Mouse (Mus musculus): Measurements from ENCODE around the gene Ccnb1ip1. TPM values are rescaled to one million over a fixed set of nuclear protein-coding genes. Genes with fewer than 3 reads are reported as not detected.
"Not testable (repeated sequence)": the region's sequence is repeated elsewhere in the genome, so short reads cannot be mapped to it uniquely, and the experiment has no call there.

Gene Ccnb1ip1
- polyA plus RNA-seq, 1 experiment from 2014 or later: not detected

GRCm38 (mm10) chr14:50813060-50813459 is 5.5 kb upstream of the Ccnb1ip1 start:
- no peak for ATAC-seq (ENCODE audit: insufficient read depth, low FRiP score, low TSS enrichment)
- Histone ChIP-seq H3K27ac (ENCODE audit: low read depth, low read length) (no peak overlapping the region), H3K9ac (ENCODE audit: low read length) (no peak overlapping the region), H3K9me3 (ENCODE audit: control insufficient read depth, low read length) (no peaks in the 10 kb centered on the region), H3K4me3 (ENCODE audit: low read depth, low read length) (no peak overlapping the region), H3K4me2 (ENCODE audit: low read depth) (no peak overlapping the region), H3K36me3 (ENCODE audit: control insufficient read depth, insufficient read depth, low read length) (peaks cover 6% of the 10 kb centered on the region), H3K27me3 (ENCODE audit: control insufficient read depth, insufficient read depth, low read length) (no peaks in the 10 kb centered on the region), H3K4me1 (ENCODE audit: control insufficient read depth, insufficient read depth, low read length) (no peaks in the 10 kb centered on the region)
- 91% methylated on average over 2 of the region's 2 CpGs for WGBS
- DNase-seq (ENCODE audit: low spot score): no peak

- ATAC-seq (ENCODE audit: insufficient read depth, low FRiP score, low TSS enrichment); H3K4me1 ChIP-seq (ENCODE audit: control insufficient read depth, insufficient read depth, low read length); H3K27me3 ChIP-seq (ENCODE audit: control insufficient read depth, insufficient read depth, low read length); H3K36me3 ChIP-seq (ENCODE audit: control insufficient read depth, insufficient read depth, low read length); H3K4me2 ChIP-seq (ENCODE audit: low read depth); H3K4me3 ChIP-seq (ENCODE audit: low read depth, low read length); H3K9me3 ChIP-seq (ENCODE audit: control insufficient read depth, low read length); H3K9ac ChIP-seq (ENCODE audit: low read length); H3K27ac ChIP-seq (ENCODE audit: low read depth, low read length); DNase-seq (ENCODE audit: low spot score): not testable (repeated sequence)
- WGBS: 88% methylated on average over 5 of the region's 5 CpGs
These were observed 1.1 kb downstream of the Ccnb1ip1 start for GRCm38 (mm10) chr14:50806469-50806868.

- WGBS: 73% methylated on average over 13 of the region's 13 CpGs
- no peaks in the 10 kb centered on the region for H3K4me1 ChIP-seq (ENCODE audit: control insufficient read depth, insufficient read depth, low read length)
These were observed 2.8 kb downstream of the Ccnb1ip1 start for GRCm38 (mm10) chr14:50804683-50805082.

GRCm38 (mm10) chr14:50802843-50803562 is 4.5 kb downstream of the Ccnb1ip1 start:
- H3K4me2 ChIP-seq (ENCODE audit: low read depth): no peak overlapping the region
- H3K27ac ChIP-seq (ENCODE audit: low read depth, low read length): no peak overlapping the region
- 68% methylated on average over 4 of the region's 4 CpGs for WGBS
- H3K36me3 ChIP-seq (ENCODE audit: control insufficient read depth, insufficient read depth, low read length): no peaks in the 10 kb centered on the region
- ATAC-seq (ENCODE audit: insufficient read depth, low FRiP score, low TSS enrichment) (no peak), DNase-seq (ENCODE audit: low spot score) (no peak)
- no peak overlapping the region for H3K9ac ChIP-seq (ENCODE audit: low read length)
- H3K4me3 ChIP-seq (ENCODE audit: low read depth, low read length): no peak overlapping the region
- no peaks in the 10 kb centered on the region for H3K27me3 ChIP-seq (ENCODE audit: control insufficient read depth, insufficient read depth, low read length)
- no peaks in the 10 kb centered on the region for H3K4me1 ChIP-seq (ENCODE audit: control insufficient read depth, insufficient read depth, low read length)
- H3K9me3 ChIP-seq (ENCODE audit: control insufficient read depth, low read length): no peaks in the 10 kb centered on the region

More at GRCm38 (mm10) chr14:50804683-50805082, 2.8 kb downstream of the Ccnb1ip1 start:
- H3K4me3 ChIP-seq (ENCODE audit: low read depth, low read length): no peak overlapping the region
- H3K9me3 ChIP-seq (ENCODE audit: control insufficient read depth, low read length): no peaks in the 10 kb centered on the region
- no peaks in the 10 kb centered on the region for H3K27me3 ChIP-seq (ENCODE audit: control insufficient read depth, insufficient read depth, low read length)
- DNase-seq (ENCODE audit: low spot score): no peak
- H3K27ac ChIP-seq (ENCODE audit: low read depth, low read length): no peak overlapping the region
- ATAC-seq (ENCODE audit: insufficient read depth, low FRiP score, low TSS enrichment): no peak
- H3K9ac ChIP-seq (ENCODE audit: low read length): no peak overlapping the region
- H3K4me2 ChIP-seq (ENCODE audit: low read depth): no peak overlapping the region
- H3K36me3 ChIP-seq (ENCODE audit: control insufficient read depth, insufficient read depth, low read length): no peaks in the 10 kb centered on the region

DNA sequence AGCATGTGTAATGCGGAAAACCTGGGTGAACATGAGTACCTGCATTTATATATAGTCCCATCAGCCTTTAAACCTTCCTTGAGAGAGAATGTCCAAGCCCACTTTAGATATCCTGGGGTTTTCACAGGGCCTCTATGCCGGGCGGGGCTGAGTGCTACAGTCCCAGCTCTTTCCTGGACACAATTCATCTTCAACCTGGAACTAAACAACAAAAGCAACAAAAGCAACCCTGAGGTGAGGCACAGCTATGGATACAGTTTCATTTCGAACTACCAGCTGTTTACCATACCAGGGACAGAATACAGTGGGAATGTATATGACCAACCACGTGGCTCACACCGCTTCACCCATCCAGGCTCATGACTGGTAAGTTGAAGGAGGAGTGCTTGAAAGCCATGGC is 5.1 kb downstream of the Ccnb1ip1 start:
- Histone ChIP-seq H3K4me1 (ENCODE audit: control insufficient read depth, insufficient read depth, low read length) (no peaks in the 10 kb centered on the region), H3K9ac (ENCODE audit: low read length) (no peak overlapping the region), H3K36me3 (ENCODE audit: control insufficient read depth, insufficient read depth, low read length) (no peaks in the 10 kb centered on the region), H3K27me3 (ENCODE audit: control insufficient read depth, insufficient read depth, low read length) (no peaks in the 10 kb centered on the region), H3K27ac (ENCODE audit: low read depth, low read length) (no peak overlapping the region), H3K4me3 (ENCODE audit: low read depth, low read length) (no peak overlapping the region), H3K9me3 (ENCODE audit: control insufficient read depth, low read length) (no peaks in the 10 kb centered on the region), H3K4me2 (ENCODE audit: low read depth) (no peak overlapping the region)
- ATAC-seq (ENCODE audit: insufficient read depth, low FRiP score, low TSS enrichment) (no peak), DNase-seq (ENCODE audit: low spot score) (no peak)
- 83% methylated on average over 6 of the region's 6 CpGs for WGBS

GRCm38 (mm10) chr14:50799502-50800259 is 7.9 kb downstream of the Ccnb1ip1 start:
- H3K4me1 ChIP-seq (ENCODE audit: control insufficient read depth, insufficient read depth, low read length): no peaks in the 10 kb centered on the region
- no peak overlapping the region for H3K27ac ChIP-seq (ENCODE audit: low read depth, low read length)
- DNase-seq (ENCODE audit: low spot score) (peak; percentile 61), ATAC-seq (ENCODE audit: insufficient read depth, low FRiP score, low TSS enrichment) (0 out of 2 replicates have a peak, but pooled peaks have one; percentile 23)
- H3K9ac ChIP-seq (ENCODE audit: low read length): no peak overlapping the region
- H3K4me2 ChIP-seq (ENCODE audit: low read depth): no peak overlapping the region
- 5% methylated on average over 3 of the region's 3 CpGs for WGBS
- H3K36me3 ChIP-seq (ENCODE audit: control insufficient read depth, insufficient read depth, low read length): no peaks in the 10 kb centered on the region
- H3K9me3 ChIP-seq (ENCODE audit: control insufficient read depth, low read length): no peaks in the 10 kb centered on the region
- H3K27me3 ChIP-seq (ENCODE audit: control insufficient read depth, insufficient read depth, low read length): no peaks in the 10 kb centered on the region
- no peak overlapping the region for H3K4me3 ChIP-seq (ENCODE audit: low read depth, low read length)

DNA sequence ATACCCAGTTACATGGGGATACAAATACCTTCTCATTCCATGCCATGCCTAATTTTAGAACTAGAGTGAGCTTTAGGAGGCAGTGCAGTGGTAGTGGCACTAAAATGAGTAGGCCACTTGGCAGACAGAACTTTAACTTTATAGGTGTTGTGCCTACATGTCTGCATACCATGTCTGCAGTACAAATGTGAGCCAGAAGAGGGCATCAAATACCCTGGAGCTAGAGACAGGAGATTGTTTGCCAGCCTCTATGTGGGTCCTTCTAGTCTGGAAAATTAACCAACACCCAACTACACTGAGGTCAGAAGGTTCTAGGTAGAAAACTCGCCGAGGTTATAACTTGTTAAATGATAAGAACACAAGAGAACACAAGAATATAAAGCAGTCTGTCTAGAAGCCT is 9.0 kb downstream of the Ccnb1ip1 start:
- 66% methylated on average over 2 of the region's 2 CpGs for WGBS
- Histone ChIP-seq H3K4me3 (ENCODE audit: low read depth, low read length) (no peak overlapping the region), H3K9ac (ENCODE audit: low read length) (no peak overlapping the region), H3K4me1 (ENCODE audit: control insufficient read depth, insufficient read depth, low read length) (no peaks in the 10 kb centered on the region), H3K36me3 (ENCODE audit: control insufficient read depth, insufficient read depth, low read length) (no peaks in the 10 kb centered on the region), H3K4me2 (ENCODE audit: low read depth) (no peak overlapping the region), H3K9me3 (ENCODE audit: control insufficient read depth, low read length) (no peaks in the 10 kb centered on the region), H3K27ac (ENCODE audit: low read depth, low read length) (no peak overlapping the region), H3K27me3 (ENCODE audit: control insufficient read depth, insufficient read depth, low read length) (no peaks in the 10 kb centered on the region)
- DNase-seq (ENCODE audit: low spot score) (no peak), ATAC-seq (ENCODE audit: insufficient read depth, low FRiP score, low TSS enrichment) (no peak)

DNA sequence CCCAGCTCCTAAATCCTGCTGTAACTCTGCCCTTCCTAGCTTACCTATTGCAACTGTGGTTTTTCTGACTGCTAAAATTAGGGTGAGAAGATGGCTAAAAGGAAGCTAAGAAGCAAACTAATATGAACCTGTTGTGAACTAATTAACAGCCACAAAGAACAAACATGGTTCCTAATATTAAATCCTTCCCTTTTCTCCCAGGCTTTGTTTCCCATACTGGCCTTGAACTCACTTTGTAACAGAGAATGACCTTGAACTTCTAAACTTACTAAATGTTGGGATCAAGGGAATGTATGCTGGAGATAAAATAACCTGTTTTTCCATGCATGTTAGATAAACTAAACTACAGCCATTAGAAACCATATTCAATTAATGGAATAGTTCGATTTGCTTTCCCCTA is 11.1 kb downstream of the Ccnb1ip1 start:
- no peaks in the 10 kb centered on the region for H3K9me3 ChIP-seq (ENCODE audit: control insufficient read depth, low read length)
- H3K27me3 ChIP-seq (ENCODE audit: control insufficient read depth, insufficient read depth, low read length): no peaks in the 10 kb centered on the region
- no peak overlapping the region for H3K4me3 ChIP-seq (ENCODE audit: low read depth, low read length)
- H3K36me3 ChIP-seq (ENCODE audit: control insufficient read depth, insufficient read depth, low read length): no peaks in the 10 kb centered on the region
- no peak overlapping the region for H3K9ac ChIP-seq (ENCODE audit: low read length)
- no peak for ATAC-seq (ENCODE audit: insufficient read depth, low FRiP score, low TSS enrichment)
- no peak overlapping the region for H3K4me2 ChIP-seq (ENCODE audit: low read depth)
- DNase-seq (ENCODE audit: low spot score): no peak
- no peak overlapping the region for H3K27ac ChIP-seq (ENCODE audit: low read depth, low read length)
- H3K4me1 ChIP-seq (ENCODE audit: control insufficient read depth, insufficient read depth, low read length): no peaks in the 10 kb centered on the region
- WGBS: 84% methylated on average over 1 of the region's 1 CpGs

- 90% methylated on average over 4 of the region's 4 CpGs for WGBS
- H3K4me1 ChIP-seq (ENCODE audit: control insufficient read depth, insufficient read depth, low read length): no peaks in the 10 kb centered on the region
- no peak overlapping the region for H3K4me2 ChIP-seq (ENCODE audit: low read depth)
- no peaks in the 10 kb centered on the region for H3K9me3 ChIP-seq (ENCODE audit: control insufficient read depth, low read length)
- H3K9ac ChIP-seq (ENCODE audit: low read length): no peak overlapping the region
- no peak overlapping the region for H3K27ac ChIP-seq (ENCODE audit: low read depth, low read length)
- DNase-seq (ENCODE audit: low spot score) (no peak), ATAC-seq (ENCODE audit: insufficient read depth, low FRiP score, low TSS enrichment) (no peak)
- no peak overlapping the region for H3K4me3 ChIP-seq (ENCODE audit: low read depth, low read length)
- no peaks in the 10 kb centered on the region for H3K27me3 ChIP-seq (ENCODE audit: control insufficient read depth, insufficient read depth, low read length)
- no peaks in the 10 kb centered on the region for H3K36me3 ChIP-seq (ENCODE audit: control insufficient read depth, insufficient read depth, low read length)
These were observed 11.6 kb downstream of the Ccnb1ip1 start for GRCm38 (mm10) chr14:50795965-50796364.
